Mouse (Mus musculus): ENCODE data around the gene Tekt4. TPM values are rescaled to one million over a fixed set of nuclear protein-coding genes. Genes with fewer than 3 reads are reported as not detected.
A peak's percentile ranks its signal among the peaks of the same experiment; 100 is the strongest.

Tekt4 gene
- total RNA-seq, 1 experiment, result not detected

- in situ Hi-C loops (cut with MboI; ENCODE audit: low sequenced_read_pairs in 2 of 2, unreplicated experiment in 2 of 2), result no loop called here
- Histone ChIP-seq H3K4me3 (ENCODE audit: insufficient read depth in 1 of 2, low read depth in 1 of 2, low read length in 2 of 2, poor library complexity in 1 of 2, severe bottlenecking in 1 of 2) (peak overlapping the region; percentile 83 to 98), H3K9me3 (ENCODE audit: control insufficient read depth, insufficient read depth, low read depth, low read length) (no peaks in the 10 kb centered on the region), H3K36me3 (ENCODE audit: control insufficient read depth, insufficient read depth, low read length, poor library complexity, severe bottlenecking) (no peaks in the 10 kb centered on the region), H3K27ac (ENCODE audit: insufficient read depth, low read depth, low read length, poor library complexity, severe bottlenecking) (no peak overlapping the region), H3K4me1 (ENCODE audit: control insufficient read depth in 2 of 2, insufficient read depth in 2 of 2, low read length in 2 of 2, poor library complexity in 1 of 2) (peaks cover 0 to 6% of the 10 kb centered on the region in 2 experiments; a peak in 2 of 4 replicates), H3K9ac (ENCODE audit: insufficient read depth, low read depth, low read length, poor library complexity, severe bottlenecking) (peak overlapping the region; percentile 54)
- DNase-seq (ENCODE audit: low read depth, low spot score), result peak; percentile 15
- TF ChIP-seq ZC3H11A (IDR thresholded peaks at IDR 0.05; ENCODE audit: borderline replicate concordance, low read depth, low read length), result no peak
- TF ChIP-seq HCFC1 (IDR thresholded peaks at IDR 0.05; ENCODE audit: borderline replicate concordance, insufficient read depth, low read length), result no peak
- no peak for TF ChIP-seq ZNF384 (IDR thresholded peaks at IDR 0.05; ENCODE audit: low read depth, low read length)
- no peak for TF ChIP-seq CHD2 (IDR thresholded peaks at IDR 0.05; ENCODE audit: low read depth, low read length)
- TF ChIP-seq MAFK (IDR thresholded peaks at IDR 0.05; ENCODE audit: insufficient read depth, low read depth, low read length), result no peak
Measured at GRCm38 (mm10) chr17:25432433-25433181, 21.8 kb upstream of the Tekt4 start.

GRCm38 (mm10) chr17:25433223-25433616 lies 21.2 kb upstream of the Tekt4 start:
- H3K4me3 ChIP-seq (ENCODE audit: insufficient read depth in 1 of 2, low read depth in 1 of 2, low read length in 2 of 2, poor library complexity in 1 of 2, severe bottlenecking in 1 of 2), result peak overlapping the region; percentile 83 to 98
- H3K9me3 ChIP-seq (ENCODE audit: control insufficient read depth, insufficient read depth, low read depth, low read length), result no peaks in the 10 kb centered on the region
- TF ChIP-seq HCFC1 (IDR thresholded peaks at IDR 0.05; ENCODE audit: borderline replicate concordance, insufficient read depth, low read length) (no peak), ZNF384 (IDR thresholded peaks at IDR 0.05; ENCODE audit: low read depth, low read length) (no peak), CHD2 (IDR thresholded peaks at IDR 0.05; ENCODE audit: low read depth, low read length) (no peak), ZC3H11A (IDR thresholded peaks at IDR 0.05; ENCODE audit: borderline replicate concordance, low read depth, low read length) (no peak), MAFK (IDR thresholded peaks at IDR 0.05; ENCODE audit: insufficient read depth, low read depth, low read length) (no peak)
- no peak overlapping the region for H3K27ac ChIP-seq (ENCODE audit: insufficient read depth, low read depth, low read length, poor library complexity, severe bottlenecking)
- peak; percentile 8 for DNase-seq (ENCODE audit: low read depth, low spot score)
- in situ Hi-C loops (cut with MboI; ENCODE audit: low sequenced_read_pairs in 2 of 2, unreplicated experiment in 2 of 2), result no loop called here
- H3K4me1 ChIP-seq (ENCODE audit: control insufficient read depth in 2 of 2, insufficient read depth in 2 of 2, low read length in 2 of 2, poor library complexity in 1 of 2), result peaks cover 0 to 6% of the 10 kb centered on the region in 2 experiments; a peak in 2 of 4 replicates
- H3K9ac ChIP-seq (ENCODE audit: insufficient read depth, low read depth, low read length, poor library complexity, severe bottlenecking), result peak overlapping the region; percentile 63
- no peaks in the 10 kb centered on the region for H3K36me3 ChIP-seq (ENCODE audit: control insufficient read depth, insufficient read depth, low read length, poor library complexity, severe bottlenecking)

GRCm38 (mm10) chr17:25433617-25434606 lies 20.5 kb upstream of the Tekt4 start, which contains the start of gene Cacna1h:
Cacna1h (minus strand) TSS chr17:25433783.
- DNase-seq (ENCODE audit: low read depth, low spot score), result peak; percentile 52
- Histone ChIP-seq H3K9me3 (ENCODE audit: control insufficient read depth, insufficient read depth, low read depth, low read length) (no peaks in the 10 kb centered on the region), H3K9ac (ENCODE audit: insufficient read depth, low read depth, low read length, poor library complexity, severe bottlenecking) (peak within 1 kb of the TSS; percentile 73), H3K4me3 (ENCODE audit: insufficient read depth in 1 of 2, low read depth in 1 of 2, low read length in 2 of 2, poor library complexity in 1 of 2, severe bottlenecking in 1 of 2) (peak within 1 kb of the TSS; percentile 83 to 98), H3K36me3 (ENCODE audit: control insufficient read depth, insufficient read depth, low read length, poor library complexity, severe bottlenecking) (no peaks in the 10 kb centered on the region), H3K4me1 (ENCODE audit: control insufficient read depth in 2 of 2, insufficient read depth in 2 of 2, low read length in 2 of 2, poor library complexity in 1 of 2) (peaks cover 0 to 6% of the 10 kb centered on the region in 2 experiments; a peak in 2 of 4 replicates), H3K27ac (ENCODE audit: insufficient read depth, low read depth, low read length, poor library complexity, severe bottlenecking) (no peak within 1 kb of the TSS)
- in situ Hi-C loops (cut with MboI; ENCODE audit: low sequenced_read_pairs in 2 of 2, unreplicated experiment in 2 of 2), result no loop called here
- TF ChIP-seq ZNF384 (IDR thresholded peaks at IDR 0.05; ENCODE audit: low read depth, low read length) (no peak), ZC3H11A (IDR thresholded peaks at IDR 0.05; ENCODE audit: borderline replicate concordance, low read depth, low read length) (no peak), CHD2 (IDR thresholded peaks at IDR 0.05; ENCODE audit: low read depth, low read length) (no peak), MAFK (IDR thresholded peaks at IDR 0.05; ENCODE audit: insufficient read depth, low read depth, low read length) (no peak), HCFC1 (IDR thresholded peaks at IDR 0.05; ENCODE audit: borderline replicate concordance, insufficient read depth, low read length) (no peak)

- Histone ChIP-seq H3K4me3 (ENCODE audit: insufficient read depth in 1 of 2, low read depth in 1 of 2, low read length in 2 of 2, poor library complexity in 1 of 2, severe bottlenecking in 1 of 2) (no peak overlapping the region), H3K4me1 (ENCODE audit: control insufficient read depth in 2 of 2, insufficient read depth in 2 of 2, low read length in 2 of 2, poor library complexity in 1 of 2) (no peaks in the 10 kb centered on the region), H3K9ac (ENCODE audit: insufficient read depth, low read depth, low read length, poor library complexity, severe bottlenecking) (no peak overlapping the region), H3K9me3 (ENCODE audit: control insufficient read depth, insufficient read depth, low read depth, low read length) (no peaks in the 10 kb centered on the region), H3K36me3 (ENCODE audit: control insufficient read depth, insufficient read depth, low read length, poor library complexity, severe bottlenecking) (no peaks in the 10 kb centered on the region), H3K27ac (ENCODE audit: insufficient read depth, low read depth, low read length, poor library complexity, severe bottlenecking) (no peak overlapping the region)
- in situ Hi-C loops (cut with MboI; ENCODE audit: low sequenced_read_pairs in 2 of 2, unreplicated experiment in 2 of 2), result no loop called here
- TF ChIP-seq ZNF384 (IDR thresholded peaks at IDR 0.05; ENCODE audit: low read depth, low read length) (no peak), CHD2 (IDR thresholded peaks at IDR 0.05; ENCODE audit: low read depth, low read length) (no peak), MAFK (IDR thresholded peaks at IDR 0.05; ENCODE audit: insufficient read depth, low read depth, low read length) (no peak), HCFC1 (IDR thresholded peaks at IDR 0.05; ENCODE audit: borderline replicate concordance, insufficient read depth, low read length) (no peak), ZC3H11A (IDR thresholded peaks at IDR 0.05; ENCODE audit: borderline replicate concordance, low read depth, low read length) (no peak)
- DNase-seq (ENCODE audit: low read depth, low spot score), result no peak
Measured at GRCm38 (mm10) chr17:25441417-25441816, 13.0 kb upstream of the Tekt4 start.
